In the genomic region with DNA sequence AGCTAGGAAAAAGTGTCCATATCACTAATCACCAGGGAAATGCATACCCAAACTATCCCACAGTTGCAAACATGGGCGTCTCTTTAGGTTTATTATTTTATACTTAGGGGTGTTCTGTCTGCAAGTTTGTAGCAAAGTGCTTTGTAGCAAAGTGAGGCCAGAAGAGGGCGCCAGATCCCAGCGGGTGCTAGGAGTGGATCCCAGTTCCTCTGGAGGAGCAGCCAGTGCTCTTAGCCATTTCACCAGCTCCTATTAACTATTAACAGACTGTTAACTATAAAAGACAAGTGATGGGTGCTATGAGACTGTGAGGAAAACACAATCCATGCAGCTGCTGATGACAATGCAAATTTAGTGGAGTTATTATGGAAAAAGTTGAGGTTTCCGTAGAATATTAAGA, we compare ENCODE assay signal across 9 mouse cellular contexts. TPM values are rescaled to one million over a fixed set of nuclear protein-coding genes. Genes with fewer than 3 reads are reported as not detected.
DNase-seq lines count a peak whose midpoint lies in the region; ATAC-seq and TF ChIP-seq lines count a peak whose summit lies in the region.
"Had no signal": no experiment of that assay in that cellular context is flagged by ENCODE, and none has a peak within 500 bp of the region (broad histone marks: within the 10 kb centered on the region; RNA-seq: fewer than 3 reads in every experiment).

No protein-coding gene starts in this region.

- H3K9me3 ChIP-seq in hindbrain, embryonic 10.5 days: peaks cover 3% of the 10 kb centered on the region; the same call in 1 of the 2 replicates
- no peaks in the 10 kb centered on the region for H3K9me3 ChIP-seq in hindbrain, embryonic 13.5 days
- H3K9me3 ChIP-seq in intestine, postnatal 0 days (ENCODE audit: control insufficient read depth): no peaks in the 10 kb centered on the region

- H3K4me3 ChIP-seq in hindbrain, embryonic 10.5 days: no peak overlapping the region
- H3K4me3 ChIP-seq in hindbrain, embryonic 13.5 days: no peak overlapping the region
- H3K4me3 ChIP-seq in intestine, postnatal 0 days (ENCODE audit: low read depth, low read length): no peak overlapping the region
- no peak overlapping the region for H3K4me3 ChIP-seq in testis, adult 2 months (ENCODE audit: control insufficient read depth, low read depth, low read length)
- H3K4me3 ChIP-seq: embryonic facial prominence, embryonic 13.5 days had no signal

- peak; percentile 71 for DNase-seq in hindbrain, embryonic 10.5 days (ENCODE audit: low spot score)
- DNase-seq in c-Kit-negative CD71-positive TER-119-positive erythroid progenitor cells, embryonic 14.5 days (ENCODE audit: low read depth, low spot score): peak; percentile 27
- peak; percentile 42 to 95 for DNase-seq in frontal cortex, adult 2 months (ENCODE audit: extremely low spot score in 1 of 2, low spot score in 1 of 2)
- DNase-seq in left cerebral cortex, postnatal 10 days (ENCODE audit: extremely low spot score in 1 of 2, low spot score in 2 of 2): peak; percentile 74 to 86
- DNase-seq in natural killer cell, adult 2 months (ENCODE audit: low spot score in 2 of 2): peak; percentile 58 to 75

- intact Hi-C loops in left cerebral cortex, postnatal 10 days (cut with DNase I): no loop called here

- no peaks in the 10 kb centered on the region for H3K27me3 ChIP-seq in hindbrain, embryonic 10.5 days (ENCODE audit: insufficient read depth, poor library complexity, severe bottlenecking)
- H3K27me3 ChIP-seq in hindbrain, embryonic 13.5 days: no peaks in the 10 kb centered on the region
- H3K27me3 ChIP-seq in intestine, postnatal 0 days (replicated peaks; ENCODE audit: control insufficient read depth, insufficient read depth, low read length): no peaks in the 10 kb centered on the region
- H3K27me3 ChIP-seq in testis, adult 2 months (ENCODE audit: control insufficient read depth, insufficient read depth, low read length): no peaks in the 10 kb centered on the region
- H3K27me3 ChIP-seq: embryonic facial prominence, embryonic 13.5 days had no signal

- no peak overlapping the region for H3K9ac ChIP-seq in hindbrain, embryonic 13.5 days
- no peak overlapping the region for H3K9ac ChIP-seq in intestine, postnatal 0 days (ENCODE audit: low read depth, low read length)
- H3K9ac ChIP-seq: embryonic facial prominence, embryonic 13.5 days had no signal

- no peaks in the 10 kb centered on the region for H3K4me1 ChIP-seq in hindbrain, embryonic 10.5 days (replicated peaks)
- H3K4me1 ChIP-seq in hindbrain, embryonic 13.5 days (replicated peaks): no peaks in the 10 kb centered on the region
- H3K4me1 ChIP-seq in intestine, postnatal 0 days (replicated peaks; ENCODE audit: control insufficient read depth, insufficient read depth, low read length): no peaks in the 10 kb centered on the region
- H3K4me1 ChIP-seq in testis, adult 2 months (ENCODE audit: control insufficient read depth, insufficient read depth, low read length): no peaks in the 10 kb centered on the region
- H3K4me1 ChIP-seq: embryonic facial prominence, embryonic 13.5 days had no signal

- no peaks in the 10 kb centered on the region for H3K36me3 ChIP-seq in hindbrain, embryonic 10.5 days
- H3K36me3 ChIP-seq in hindbrain, embryonic 13.5 days: no peaks in the 10 kb centered on the region
- no peaks in the 10 kb centered on the region for H3K36me3 ChIP-seq in intestine, postnatal 0 days (ENCODE audit: control insufficient read depth, insufficient read depth)
- H3K36me3 ChIP-seq in testis, adult 2 months (ENCODE audit: control insufficient read depth, insufficient read depth, low read length): no peaks in the 10 kb centered on the region
- H3K36me3 ChIP-seq: embryonic facial prominence, embryonic 13.5 days had no signal

- no peak overlapping the region for H3K27ac ChIP-seq in hindbrain, embryonic 10.5 days
- no peak overlapping the region for H3K27ac ChIP-seq in hindbrain, embryonic 13.5 days
- H3K27ac ChIP-seq in intestine, postnatal 0 days (ENCODE audit: low read depth, low read length): no peak overlapping the region
- H3K27ac ChIP-seq in testis, adult 2 months (ENCODE audit: control insufficient read depth, insufficient read depth, low read depth, low read length): no peak overlapping the region
- H3K27ac ChIP-seq: embryonic facial prominence, embryonic 13.5 days had no signal

- ATAC-seq in hindbrain, embryonic 13.5 days (ENCODE audit: low FRiP score): no peak
- peak; percentile 38; the same call in 1 of the 2 replicates for ATAC-seq in intestine, postnatal 0 days

- peak; percentile 93 for TF ChIP-seq CTCF in intestine, postnatal 0 days (IDR thresholded peaks at IDR 0.05; ENCODE audit: low read depth)
- peak; percentile 67; the same call in 1 of the 2 replicates for TF ChIP-seq CTCF in testis, adult 2 months (IDR thresholded peaks at IDR 0.05; ENCODE audit: control insufficient read depth, insufficient read depth, insufficient replicate concordance, low read depth, low read length)

- no peak for TF ChIP-seq POLR2A in testis, adult 2 months (IDR thresholded peaks at IDR 0.05; ENCODE audit: control insufficient read depth, low read depth, low read length)

- H3K4me2 ChIP-seq in hindbrain, embryonic 13.5 days: no peak overlapping the region
- H3K4me2 ChIP-seq in intestine, postnatal 0 days (replicated peaks; ENCODE audit: low read depth): no peak overlapping the region
- H3K4me2 ChIP-seq: embryonic facial prominence, embryonic 13.5 days had no signal

- 26% methylated on average over 4 of the region's 4 CpGs for WGBS in hindbrain, embryonic 10.5 days
- 24% methylated on average over 4 of the region's 4 CpGs for WGBS in hindbrain, embryonic 13.5 days
- WGBS in intestine, postnatal 0 days: 19% methylated on average over 4 of the region's 4 CpGs

RNA-seq across cellular contexts. Expression of gene Nxpe5, which starts 3.6 kb away (rescaled TPM):
- polyA plus RNA-seq in hindbrain, embryonic 10.5 days (2016; fragmentation: Nextera tagmentation; extraction: Ambion mirVana): not detected in 2 replicates
- polyA plus RNA-seq in hindbrain, embryonic 13.5 days (2015; fragmentation: Nextera tagmentation; extraction: Ambion mirVana): not detected in 2 replicates
- not detected in 2 replicates for polyA plus RNA-seq in frontal cortex, adult 2 months (2012; rRNA removed)
- polyA plus RNA-seq in intestine, postnatal 0 days (2015; fragmentation: Nextera tagmentation; extraction: Ambion mirVana): 0.07 and 0.12 TPM in 2 replicates
- under 1 TPM in 1 of 2 experiments, not detected in 1; 0.13 TPM for total RNA-seq in left cerebral cortex, postnatal 10 days (2021)
- polyA plus RNA-seq in testis, adult 2 months (2012; rRNA removed): 0.14 and 0.19 TPM in 2 replicates
- polyA plus RNA-seq: embryonic facial prominence, embryonic 13.5 days had no signal

RNA-seq across cellular contexts. Expression of gene Mblac1, which starts 28.0 kb away (rescaled TPM):
- polyA plus RNA-seq in hindbrain, embryonic 10.5 days (2016; fragmentation: Nextera tagmentation; extraction: Ambion mirVana): 8.8 and 11.8 TPM in 2 replicates
- 13.5 and 14.6 TPM in 2 replicates for polyA plus RNA-seq in hindbrain, embryonic 13.5 days (2015; fragmentation: Nextera tagmentation; extraction: Ambion mirVana)
- 7.2 and 7.5 TPM in 2 replicates for polyA plus RNA-seq in frontal cortex, adult 2 months (2012; rRNA removed)
- polyA plus RNA-seq in intestine, postnatal 0 days (2015; fragmentation: Nextera tagmentation; extraction: Ambion mirVana): 5.2 and 6.0 TPM in 2 replicates
- total RNA-seq in left cerebral cortex, postnatal 10 days (2021): 10 to 100 TPM; 10.3 to 11.1 TPM
- polyA plus RNA-seq in testis, adult 2 months (2012; rRNA removed): 5.4 and 6.2 TPM in 2 replicates

RNA-seq across cellular contexts. Expression of gene Lamtor4, which starts 33.2 kb away (rescaled TPM):
- polyA plus RNA-seq in hindbrain, embryonic 10.5 days (2016; fragmentation: Nextera tagmentation; extraction: Ambion mirVana): 49.5 and 63.6 TPM in 2 replicates
- 91.7 and 95.8 TPM in 2 replicates for polyA plus RNA-seq in hindbrain, embryonic 13.5 days (2015; fragmentation: Nextera tagmentation; extraction: Ambion mirVana)
- 155 and 158 TPM in 2 replicates for polyA plus RNA-seq in frontal cortex, adult 2 months (2012; rRNA removed)
- 124 and 135 TPM in 2 replicates for polyA plus RNA-seq in intestine, postnatal 0 days (2015; fragmentation: Nextera tagmentation; extraction: Ambion mirVana)
- total RNA-seq in left cerebral cortex, postnatal 10 days (2021): 10 to 100 TPM; 65.3 to 70.0 TPM
- 23.2 and 28.3 TPM in 2 replicates for polyA plus RNA-seq in testis, adult 2 months (2012; rRNA removed)

RNA-seq across cellular contexts. Expression of gene Cnpy4, which starts 34.8 kb away (rescaled TPM):
- 50.7 and 52.2 TPM in 2 replicates for polyA plus RNA-seq in hindbrain, embryonic 10.5 days (2016; fragmentation: Nextera tagmentation; extraction: Ambion mirVana)
- 33.0 and 37.4 TPM in 2 replicates for polyA plus RNA-seq in hindbrain, embryonic 13.5 days (2015; fragmentation: Nextera tagmentation; extraction: Ambion mirVana)
- 16.0 and 16.1 TPM in 2 replicates for polyA plus RNA-seq in frontal cortex, adult 2 months (2012; rRNA removed)
- polyA plus RNA-seq in intestine, postnatal 0 days (2015; fragmentation: Nextera tagmentation; extraction: Ambion mirVana): 12.1 and 13.0 TPM in 2 replicates
- total RNA-seq in left cerebral cortex, postnatal 10 days (2021): 10 to 100 TPM; 13.9 to 15.1 TPM
- polyA plus RNA-seq in testis, adult 2 months (2012; rRNA removed): 1.6 and 1.7 TPM in 2 replicates

RNA-seq across cellular contexts. Expression of gene Taf6, which starts 34.9 kb away (rescaled TPM):
- 128 and 136 TPM in 2 replicates for polyA plus RNA-seq in hindbrain, embryonic 10.5 days (2016; fragmentation: Nextera tagmentation; extraction: Ambion mirVana)
- polyA plus RNA-seq in hindbrain, embryonic 13.5 days (2015; fragmentation: Nextera tagmentation; extraction: Ambion mirVana): 85.4 and 90.9 TPM in 2 replicates
- 56.8 and 58.4 TPM in 2 replicates for polyA plus RNA-seq in frontal cortex, adult 2 months (2012; rRNA removed)
- 21.8 and 23.5 TPM in 2 replicates for polyA plus RNA-seq in intestine, postnatal 0 days (2015; fragmentation: Nextera tagmentation; extraction: Ambion mirVana)
- 10 to 100 TPM; 28.8 to 31.3 TPM for total RNA-seq in left cerebral cortex, postnatal 10 days (2021)
- polyA plus RNA-seq in testis, adult 2 months (2012; rRNA removed): 141 and 154 TPM in 2 replicates

Comparison
In these comparisons a context has a peak if more than half of its experiments do, and no peak if none do; other contexts are left out.
1. DNase-seq: peak in every context shown above with its lines; median percentile 80 in left cerebral cortex, postnatal 10 days; 71 in hindbrain, embryonic 10.5 days; 68 in frontal cortex, adult 2 months; 66 in natural killer cell, adult 2 months; 27 in c-Kit-negative CD71-positive TER-119-positive erythroid progenitor cells, embryonic 14.5 days.